Mouse (Mus musculus) testis, adult 2 months (tissue): ENCODE data around the gene Golph3. TPM values are rescaled to one million over a fixed set of nuclear protein-coding genes. Genes with fewer than 3 reads are reported as not detected.

Experiments used
- H3K27ac ChIP-seq: fragments of 200-500 bp; 2 replicates; pipeline ENCODE4 v1.5.1; 2012; ENCODE audit warnings: low read depth, low read length; ENCODE audit not compliant: control insufficient read depth, insufficient read depth
- H3K27me3 ChIP-seq: fragments of 200-500 bp; 2 replicates; pipeline ENCODE4 v1.6.1; 2012; ENCODE audit warnings: mild to moderate bottlenecking, low read length, moderate library complexity; ENCODE audit not compliant: control insufficient read depth, insufficient read depth
- H3K36me3 ChIP-seq: fragments of 200-500 bp; 2 replicates; pipeline ENCODE4 v1.6.1; 2012; ENCODE audit warnings: mild to moderate bottlenecking, low read length; ENCODE audit not compliant: control insufficient read depth, insufficient read depth
- H3K4me1 ChIP-seq: fragments of 200-500 bp; 2 replicates; pipeline ENCODE4 v1.6.1; 2012; ENCODE audit warnings: low read length; ENCODE audit not compliant: control insufficient read depth, insufficient read depth
- H3K4me3 ChIP-seq: fragments of 200-500 bp; 2 replicates; pipeline ENCODE4 v1.5.1; 2012; ENCODE audit warnings: low read depth, mild to moderate bottlenecking, low read length, moderate library complexity, mixed read lengths; ENCODE audit not compliant: control insufficient read depth
- CTCF ChIP-seq: fragments of 200-500 bp; IDR thresholded peaks from 2 replicates; pipeline ENCODE4 v1.5.1; 2012; ENCODE audit warnings: low read depth, mild to moderate bottlenecking, inconsistent platforms, low read length, moderate library complexity; ENCODE audit not compliant: control insufficient read depth, insufficient read depth, insufficient replicate concordance
- POLR2A ChIP-seq: fragments of 200-500 bp; IDR thresholded peaks from 2 replicates; pipeline ENCODE4 v1.6.1; 2012; ENCODE audit warnings: low read depth, mild to moderate bottlenecking, inconsistent platforms, low read length, moderate library complexity; ENCODE audit not compliant: control insufficient read depth
- polyA plus RNA-seq: library from polyadenylated mRNA; depleted of rRNA; stranded (reverse); fragments of >200 nt; gene quantifications from 2 replicates; pipeline ENCODE4 v1.2.3, GENCODE M21; 2012; rRNA removed

Gene Golph3
- polyA plus RNA-seq, 1 experiment = 36.3 TPM

GRCm38 (mm10) chr15:12388726-12389489 is 67.7 kb downstream of the Golph3 start:
- Histone ChIP-seq H3K36me3 (no peaks in the 10 kb centered on the region), H3K27me3 (no peaks in the 10 kb centered on the region), H3K4me1 (no peaks in the 10 kb centered on the region), H3K4me3 (no peak overlapping the region), H3K27ac (no peak overlapping the region)
- no peak for TF ChIP-seq CTCF
- TF ChIP-seq POLR2A = no peak

DNA sequence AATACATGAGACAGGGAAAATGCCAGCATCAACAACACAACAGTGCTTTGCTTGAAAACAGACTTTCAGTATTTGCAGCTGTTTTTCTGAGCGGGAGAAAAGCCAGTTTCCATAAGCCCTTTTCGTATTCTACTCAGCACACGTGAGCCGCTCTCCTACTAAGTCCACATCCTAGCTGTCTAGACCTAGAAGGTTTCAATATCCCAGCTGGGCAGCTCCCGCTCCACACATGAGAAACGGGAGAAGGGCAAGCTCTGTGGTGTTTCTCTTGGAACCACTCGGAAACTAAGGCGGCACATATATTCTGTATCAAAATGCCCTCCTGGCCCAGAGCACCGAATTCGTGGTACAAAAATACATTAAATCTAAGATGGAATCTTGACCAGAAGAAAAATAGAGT is 73.5 kb downstream of the Golph3 start:
- Histone ChIP-seq H3K27ac (no peak overlapping the region), H3K36me3 (no peaks in the 10 kb centered on the region), H3K4me3 (no peak overlapping the region), H3K4me1 (no peaks in the 10 kb centered on the region), H3K27me3 (no peaks in the 10 kb centered on the region)
- no peak for TF ChIP-seq POLR2A
- TF ChIP-seq CTCF = no peak

DNA sequence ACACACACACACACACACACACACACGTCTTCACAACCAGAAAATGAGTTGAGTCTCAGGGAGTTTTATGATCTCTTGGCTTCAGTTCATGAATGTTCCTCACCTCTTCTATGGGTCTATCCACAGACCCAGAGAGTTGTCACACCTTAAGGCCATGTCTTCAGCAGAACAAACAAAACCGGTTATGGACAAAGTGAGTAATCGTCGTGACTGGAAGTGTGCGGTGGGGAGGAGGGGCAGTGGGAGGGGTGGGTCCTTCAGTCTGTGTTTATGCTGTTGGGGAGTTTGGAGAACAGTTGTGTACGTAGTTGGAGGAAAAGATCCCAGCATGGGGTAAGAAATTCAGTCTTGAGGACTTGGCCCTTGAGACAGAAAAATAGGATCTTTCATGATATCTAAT is 75.8 kb downstream of the Golph3 start:
- H3K27me3 ChIP-seq = no peaks in the 10 kb centered on the region
- H3K4me3 ChIP-seq = no peak overlapping the region
- no peak overlapping the region for H3K27ac ChIP-seq
- TF ChIP-seq CTCF (no peak), POLR2A (no peak)
- H3K4me1 ChIP-seq = no peaks in the 10 kb centered on the region
- no peaks in the 10 kb centered on the region for H3K36me3 ChIP-seq

Other genes with a start within 250 kb of the Golph3 start
- gene Zfr, start 203.6 kb upstream of the Golph3 start, polyA plus RNA-seq = 146 and 184 TPM in 2 replicates
- gene Mtmr12, start 116.4 kb upstream of the Golph3 start, polyA plus RNA-seq = 26.2 and 27.0 TPM in 2 replicates
- 1.8 and 2.4 TPM in 2 replicates for gene 1810049J17Rik, start 449 bp downstream of the Golph3 start, polyA plus RNA-seq